9 mouse cellular contexts compared by ENCODE assay signal in genomic region chr6:125314231-125314563, GRCm38 (mm10). TPM values are rescaled to one million over a fixed set of nuclear protein-coding genes. Genes with fewer than 3 reads are reported as not detected.
DNase-seq lines count a peak whose midpoint lies in the region; ATAC-seq and TF ChIP-seq lines count a peak whose summit lies in the region.
"Had no signal": no experiment of that assay in that cellular context is flagged by ENCODE, and none has a peak within 500 bp of the region (broad histone marks: within the 10 kb centered on the region; RNA-seq: fewer than 3 reads in every experiment).

No protein-coding gene starts in this region.

- no peaks in the 10 kb centered on the region for H3K9me3 ChIP-seq in heart, embryonic 10.5 days
- H3K9me3 ChIP-seq in ES-Bruce4 (replicated peaks; ENCODE audit: control insufficient read depth, insufficient read depth, low read length, poor library complexity, severe bottlenecking): no peaks in the 10 kb centered on the region
- no peaks in the 10 kb centered on the region for H3K9me3 ChIP-seq in lung, postnatal 0 days (ENCODE audit: low read length)

- H3K9ac ChIP-seq in ES-Bruce4 (ENCODE audit: low read depth, poor library complexity, severe bottlenecking): peak overlapping the region; percentile 45
- peak overlapping the region; percentile 94 for H3K9ac ChIP-seq in lung, postnatal 0 days (replicated peaks; ENCODE audit: low read depth)

- H3K4me1 ChIP-seq in heart, embryonic 10.5 days: peaks cover 39% of the 10 kb centered on the region
- H3K4me1 ChIP-seq in ES-Bruce4 (ENCODE audit: control insufficient read depth, insufficient read depth, low read length): peaks cover 5% of the 10 kb centered on the region
- H3K4me1 ChIP-seq in lung, postnatal 0 days (ENCODE audit: insufficient read depth, low read depth, low read length): peaks cover 17% of the 10 kb centered on the region

- peak overlapping the region; percentile 78 for H3K4me3 ChIP-seq in heart, embryonic 10.5 days
- H3K4me3 ChIP-seq in ES-Bruce4 (ENCODE audit: low read depth, low read length): peak overlapping the region; percentile 6
- H3K4me3 ChIP-seq in lung, postnatal 0 days (ENCODE audit: low read depth, low read length): peak overlapping the region; percentile 71

- WGBS in heart, embryonic 10.5 days: 50% methylated on average over 7 of the region's 7 CpGs
- WGBS in lung, postnatal 0 days: 43% methylated on average over 7 of the region's 7 CpGs

- peaks cover 20% of the 10 kb centered on the region for H3K27me3 ChIP-seq in heart, embryonic 10.5 days (ENCODE audit: insufficient read depth, poor library complexity, severe bottlenecking)
- H3K27me3 ChIP-seq in ES-Bruce4 (ENCODE audit: control insufficient read depth, insufficient read depth, low read length, poor library complexity, severe bottlenecking): no peaks in the 10 kb centered on the region
- no peaks in the 10 kb centered on the region for H3K27me3 ChIP-seq in lung, postnatal 0 days (replicated peaks; ENCODE audit: insufficient read depth, low read length)

- TF ChIP-seq EP300 in ES-Bruce4 (IDR thresholded peaks at IDR 0.05; ENCODE audit: insufficient read depth, low read depth, low read length): no peak
- no peak for TF ChIP-seq EP300 in lung, postnatal 0 days (IDR thresholded peaks at IDR 0.05)

- intact Hi-C loops in heart, postnatal 25 days (cut with DNase I): loop anchor here (5.0 kb wide), 1 partner anchor 38 kb away; no protein-coding TSS in a partner anchor

- peak overlapping the region; percentile 98 for H3K27ac ChIP-seq in heart, embryonic 10.5 days
- no peak overlapping the region for H3K27ac ChIP-seq in ES-Bruce4 (ENCODE audit: insufficient read depth, low read length)
- H3K27ac ChIP-seq in lung, postnatal 0 days (ENCODE audit: low read length): peak overlapping the region; percentile 94

- peaks cover 22% of the 10 kb centered on the region; the same call in 1 of the 2 replicates for H3K36me3 ChIP-seq in heart, embryonic 10.5 days
- H3K36me3 ChIP-seq in ES-Bruce4 (ENCODE audit: control insufficient read depth, insufficient read depth, low read length, poor library complexity, severe bottlenecking): no peaks in the 10 kb centered on the region
- H3K36me3 ChIP-seq in lung, postnatal 0 days (ENCODE audit: insufficient read depth, low read length): peaks cover 5% of the 10 kb centered on the region; the same call in 1 of the 2 replicates

- no peak for TF ChIP-seq POLR2A in ES-Bruce4 (IDR thresholded peaks at IDR 0.05; ENCODE audit: insufficient read depth, low read length)

- H3K4me2 ChIP-seq in lung, postnatal 0 days (replicated peaks; ENCODE audit: low read depth, low read length): peak overlapping the region; percentile 90

- DNase-seq in heart, embryonic 10.5 days (ENCODE audit: low spot score): no peak
- DNase-seq in heart, postnatal 25 days (ENCODE audit: low spot score): no peak
- DNase-seq in lung, postnatal 0 days (ENCODE audit: low spot score): no peak
- no peak for DNase-seq in frontal cortex, postnatal 36 days (ENCODE audit: low spot score in 2 of 2)
- no peak for DNase-seq in right cerebral cortex, postnatal 36 days (ENCODE audit: low spot score in 2 of 2)
- no peak for DNase-seq in frontal cortex, postnatal 25 days (ENCODE audit: low spot score in 2 of 2)

- no peak for TF ChIP-seq CTCF in ES-Bruce4 (IDR thresholded peaks at IDR 0.05; ENCODE audit: low read depth, low read length)
- no peak for TF ChIP-seq CTCF in lung, postnatal 0 days (IDR thresholded peaks at IDR 0.05)

- ATAC-seq in granulocyte monocyte progenitor cell, adult 5-6 weeks (replicated peaks; ENCODE audit: poor library complexity, severe bottlenecking): peak; percentile 13
- no peak for ATAC-seq in lung, postnatal 0 days

RNA-seq across cellular contexts. Expression of gene Ltbr, which starts 0.5 kb away (rescaled TPM):
- 37.8 and 40.4 TPM in 2 replicates for polyA plus RNA-seq in heart, embryonic 10.5 days (2016; fragmentation: Nextera tagmentation; extraction: Ambion mirVana)
- 10 to 100 TPM; 27.4 to 31.8 TPM for total RNA-seq in heart, postnatal 25 days (2021)
- 8.0 and 9.5 TPM in 2 replicates for polyA plus RNA-seq in ES-Bruce4 (2011; ENCODE audit: insufficient read depth, insufficient read length, low read depth, missing spikeins)
- 36.4 and 50.3 TPM in 2 replicates for total RNA-seq in granulocyte monocyte progenitor cell, adult 5-6 weeks (2014; fragmentation: Nextera tagmentation)
- total RNA-seq in granulocyte monocyte progenitor cell, adult 5-6 weeks (2017): 29.9 and 36.3 TPM in 2 replicates
- 96.7 and 100 TPM in 2 replicates for polyA plus RNA-seq in lung, postnatal 0 days (2015; fragmentation: Nextera tagmentation; extraction: Ambion mirVana)

RNA-seq across cellular contexts. Expression of gene Scnn1a, which starts 6.3 kb away (rescaled TPM):
- polyA plus RNA-seq in heart, embryonic 10.5 days (2016; fragmentation: Nextera tagmentation; extraction: Ambion mirVana): 0.65 and 0.98 TPM in 2 replicates
- under 1 TPM; 0.70 TPM for total RNA-seq in heart, postnatal 25 days (2021)
- polyA plus RNA-seq in ES-Bruce4 (2011; ENCODE audit: insufficient read depth, insufficient read length, low read depth, missing spikeins): 2.0 and 2.3 TPM in 2 replicates
- total RNA-seq in granulocyte monocyte progenitor cell, adult 5-6 weeks (2014; fragmentation: Nextera tagmentation): 16.2 and 18.9 TPM in 2 replicates
- total RNA-seq in granulocyte monocyte progenitor cell, adult 5-6 weeks (2017): 1.4 and 1.8 TPM in 2 replicates
- polyA plus RNA-seq in lung, postnatal 0 days (2015; fragmentation: Nextera tagmentation; extraction: Ambion mirVana): 106 and 123 TPM in 2 replicates

RNA-seq across cellular contexts. Expression of gene Tuba3a, which starts 28.4 kb away (rescaled TPM):
- 0.09 TPM in 1 of 2 replicates, not detected in the other for polyA plus RNA-seq in heart, embryonic 10.5 days (2016; fragmentation: Nextera tagmentation; extraction: Ambion mirVana)
- not detected for total RNA-seq in heart, postnatal 25 days (2021)
- 2.2 and 3.6 TPM in 2 replicates for polyA plus RNA-seq in ES-Bruce4 (2011; ENCODE audit: insufficient read depth, insufficient read length, low read depth, missing spikeins)
- not detected in 2 replicates for total RNA-seq in granulocyte monocyte progenitor cell, adult 5-6 weeks (2014; fragmentation: Nextera tagmentation)
- not detected in 2 replicates for total RNA-seq in granulocyte monocyte progenitor cell, adult 5-6 weeks (2017)
- polyA plus RNA-seq in lung, postnatal 0 days (2015; fragmentation: Nextera tagmentation; extraction: Ambion mirVana): not detected in 2 replicates
- total RNA-seq: common myeloid progenitor, adult 5-6 weeks had no signal

RNA-seq across cellular contexts. Expression of gene Tnfrsf1a, which starts 35.0 kb away (rescaled TPM):
- 33.6 and 35.3 TPM in 2 replicates for polyA plus RNA-seq in heart, embryonic 10.5 days (2016; fragmentation: Nextera tagmentation; extraction: Ambion mirVana)
- 10 to 100 TPM; 53.2 to 60.8 TPM for total RNA-seq in heart, postnatal 25 days (2021)
- polyA plus RNA-seq in ES-Bruce4 (2011; ENCODE audit: insufficient read depth, insufficient read length, low read depth, missing spikeins): 13.1 and 19.8 TPM in 2 replicates
- total RNA-seq in granulocyte monocyte progenitor cell, adult 5-6 weeks (2014; fragmentation: Nextera tagmentation): 89.1 and 104 TPM in 2 replicates
- 54.4 and 88.8 TPM in 2 replicates for total RNA-seq in granulocyte monocyte progenitor cell, adult 5-6 weeks (2017)
- polyA plus RNA-seq in lung, postnatal 0 days (2015; fragmentation: Nextera tagmentation; extraction: Ambion mirVana): 107 and 108 TPM in 2 replicates

Comparison
In these comparisons a context has a peak if more than half of its experiments do, and no peak if none do; other contexts are left out.
1. H3K4me3 ChIP-seq: peak in every context shown above with its lines; median percentile 78 in heart, embryonic 10.5 days; 71 in lung, postnatal 0 days; 6 in ES-Bruce4.
2. RNA of gene Scnn1a, which starts 6.3 kb away (polyA plus RNA-seq): 106 to 123 TPM in lung, postnatal 0 days; 2.0 to 2.3 TPM in ES-Bruce4 and 0.65 to 0.98 TPM in heart, embryonic 10.5 days; every median in the first group is over 10 times any median in the second.